Mouse (Mus musculus): ENCODE measurements around the gene Spem2. TPM values are rescaled to one million over a fixed set of nuclear protein-coding genes. Genes with fewer than 3 reads are reported as not detected.
A peak's percentile ranks its signal among the peaks of the same experiment; 100 is the strongest.

Gene Spem2
- total RNA-seq, 2 experiments from 2014 or later, result not detected

DNA sequence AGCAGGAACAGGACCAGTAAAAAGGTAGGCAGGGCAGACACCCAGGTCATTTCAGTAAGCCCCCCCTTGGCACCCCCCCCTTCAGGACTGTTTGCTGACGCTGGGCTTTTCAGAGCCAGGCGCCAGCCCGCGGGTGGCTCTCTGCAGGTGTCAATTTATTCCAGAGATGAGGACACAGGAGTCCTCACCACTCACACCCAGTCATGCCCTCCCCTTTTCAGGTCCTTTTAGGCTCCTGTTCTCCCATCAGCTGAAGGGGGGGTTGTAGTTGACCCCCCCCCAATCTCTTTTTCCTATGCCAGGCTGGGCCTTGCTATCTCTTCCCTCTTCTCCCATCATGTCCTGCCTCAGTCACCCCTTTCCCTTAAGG is 17.7 kb upstream of the Spem2 start:
- no peak for DNase-seq (ENCODE audit: low spot score in 2 of 2)

DNA sequence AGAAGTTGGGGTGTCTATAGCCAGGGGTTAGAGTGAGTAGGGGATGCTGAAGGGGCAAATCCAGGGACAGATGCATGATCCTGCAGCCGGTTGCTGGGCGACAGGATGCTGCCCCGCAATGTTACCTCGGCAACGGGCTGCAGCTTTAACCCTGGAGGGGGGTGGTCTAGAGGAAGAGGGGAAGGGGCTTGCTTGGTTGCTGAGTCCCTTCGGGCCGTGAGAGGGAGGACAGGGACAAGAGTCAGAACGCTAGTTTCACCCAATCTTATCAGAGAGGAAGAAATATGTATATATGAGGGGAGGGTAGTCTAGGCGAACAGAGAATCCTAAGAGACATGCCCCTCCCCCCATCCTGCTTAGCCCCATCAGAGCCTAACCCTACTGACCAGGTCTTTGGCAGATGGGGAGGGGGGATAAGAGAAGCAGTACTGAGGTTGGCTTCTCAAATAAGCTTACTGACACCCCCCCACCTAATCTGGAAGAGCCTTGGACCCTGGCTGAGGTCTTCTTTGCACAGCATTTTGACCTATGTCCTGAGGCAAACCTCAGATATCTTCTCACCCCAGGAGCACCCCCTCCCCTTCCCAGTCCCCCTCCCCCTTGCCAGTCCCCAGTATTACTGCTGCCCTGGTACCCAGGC is 17.2 kb upstream of the Spem2 start:
- DNase-seq (ENCODE audit: low spot score in 2 of 2), result no peak

DNA sequence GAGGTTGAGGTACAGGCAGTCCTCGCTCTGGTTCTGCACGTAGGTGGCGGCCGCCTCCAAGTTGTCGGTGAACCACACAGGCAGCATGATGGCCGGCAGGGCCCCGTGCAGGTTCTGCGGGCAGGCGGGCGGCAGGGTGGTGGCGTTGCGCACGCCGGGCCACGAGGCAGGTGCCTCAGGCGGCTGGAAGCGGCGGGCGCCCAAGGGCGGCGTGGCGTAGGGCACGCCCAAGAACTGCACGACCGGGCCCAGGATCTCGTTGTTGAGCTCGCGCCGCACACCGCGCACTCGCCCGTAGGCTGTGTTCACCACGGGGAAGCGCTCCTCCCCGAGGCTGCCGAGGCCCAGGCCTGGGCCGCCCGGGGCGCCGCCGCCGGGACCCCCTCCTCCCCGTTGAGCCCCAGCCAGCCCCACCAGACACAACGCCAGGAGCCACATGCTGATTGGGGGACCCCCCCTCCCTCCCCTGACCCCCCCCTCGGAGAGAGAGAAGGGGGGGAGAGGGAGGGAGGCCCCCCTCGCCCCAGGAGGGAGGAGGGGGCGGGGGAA is 15.8 kb upstream of the Spem2 start:
- DNase-seq (ENCODE audit: low spot score in 2 of 2), result no peak

DNA sequence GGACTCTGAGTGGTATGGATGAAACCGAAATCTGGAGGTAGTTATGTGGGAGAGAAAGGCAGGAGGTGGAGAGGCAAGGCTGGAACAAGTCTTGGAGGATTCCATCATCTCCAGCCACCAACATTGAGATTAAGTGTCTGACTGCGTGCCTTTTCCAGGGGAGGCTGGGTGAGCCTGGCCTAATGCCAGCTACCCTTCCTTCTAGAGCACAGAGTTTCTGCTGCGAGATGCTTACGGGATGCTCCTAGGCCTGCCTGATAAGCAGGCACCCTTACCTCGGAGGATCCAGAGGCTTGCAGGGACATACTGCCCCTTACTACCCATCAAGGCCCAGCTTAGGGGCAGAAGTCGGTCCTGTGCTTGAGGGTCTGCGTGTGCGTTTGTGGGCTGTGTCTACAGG is 15.3 kb upstream of the Spem2 start:
- DNase-seq (ENCODE audit: low spot score in 2 of 2), result no peak

DNA sequence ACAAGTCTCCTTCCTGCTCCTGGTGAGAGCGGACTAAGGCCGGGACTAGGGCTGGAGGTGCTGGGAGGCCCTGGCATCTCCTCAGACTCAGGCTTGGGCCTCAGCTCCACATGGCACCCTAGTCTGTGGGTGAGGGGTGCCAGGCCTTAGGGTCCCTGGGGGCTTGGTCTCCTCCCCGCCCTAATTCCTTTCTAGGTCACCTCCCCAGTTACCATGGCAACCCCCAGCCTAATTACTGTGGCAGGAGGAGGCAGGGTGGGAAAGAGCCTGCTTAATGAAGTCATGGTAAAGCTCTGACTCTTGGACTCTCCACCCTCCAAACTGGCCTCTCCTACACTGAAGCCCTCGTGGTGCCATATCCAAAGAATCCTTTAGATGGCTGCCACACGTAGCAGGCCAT is 10.6 kb upstream of the Spem2 start:
- DNase-seq (ENCODE audit: low spot score in 2 of 2), result no peak

DNA sequence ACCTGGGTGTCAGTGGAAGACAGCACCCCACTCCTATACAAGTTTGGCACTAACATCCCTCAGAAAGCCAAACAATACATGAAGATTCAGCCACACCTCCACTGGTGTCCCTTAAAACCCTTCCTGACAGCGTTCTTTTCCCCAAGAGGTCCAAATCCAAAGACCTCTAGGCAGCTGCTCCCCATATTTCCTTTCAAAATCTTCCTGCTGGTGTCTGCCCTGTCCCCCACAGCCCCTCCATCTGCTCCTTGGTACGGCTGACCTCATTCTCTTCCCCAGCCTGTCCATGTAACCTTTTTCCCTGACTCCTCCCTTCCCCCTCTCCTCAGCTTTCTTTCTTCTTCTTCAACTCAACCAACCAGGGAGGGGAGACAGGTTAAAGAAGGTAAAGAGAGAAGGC is 5.2 kb upstream of the Spem2 start:
- DNase-seq (ENCODE audit: low spot score in 2 of 2), result no peak

DNA sequence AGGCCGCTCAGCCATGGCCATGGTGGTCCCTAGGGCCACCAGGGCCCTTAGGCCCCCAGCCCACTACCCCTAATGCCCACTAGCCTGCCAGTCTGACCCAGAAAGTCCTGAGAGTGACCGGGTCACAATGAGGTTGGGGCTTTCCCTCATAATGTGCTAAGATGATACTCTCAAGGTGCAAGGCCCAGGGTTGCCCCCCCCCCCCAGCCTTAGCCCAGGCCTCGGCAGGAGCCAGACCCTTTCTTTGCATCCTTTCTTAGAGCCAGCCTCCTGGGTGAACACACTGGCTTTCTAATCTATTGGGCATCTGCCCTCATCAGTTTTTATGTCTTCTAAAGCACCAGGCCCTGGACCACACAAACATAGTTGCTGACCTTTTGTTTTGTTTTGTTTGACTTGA is 3.8 kb upstream of the Spem2 start, which contains the start of gene Spem1:
Gene Spem1, minus strand, starts transcription at position 101 of the 400 bp plus-strand sequence.
- no peak for DNase-seq (ENCODE audit: low spot score in 2 of 2)

DNA sequence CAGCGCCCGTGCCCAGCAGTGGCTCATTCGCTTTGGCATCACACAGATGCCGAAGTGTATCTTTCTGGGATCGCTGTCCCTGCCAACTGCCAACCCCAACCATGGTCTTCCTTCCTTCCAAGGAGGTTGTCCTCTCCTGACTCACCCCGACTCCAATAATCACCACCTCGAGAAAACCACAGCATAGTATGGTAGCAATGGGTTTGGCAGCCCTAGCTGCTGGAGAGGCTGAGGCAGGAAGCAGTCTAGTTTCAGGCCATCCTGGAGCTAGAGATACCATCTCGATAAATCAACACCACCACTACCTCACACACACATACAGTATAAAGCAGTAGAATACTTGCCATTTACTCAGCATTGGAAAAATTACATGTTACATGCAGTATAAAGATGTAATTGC is 606 bp upstream of the Spem2 start:
- DNase-seq (ENCODE audit: low spot score in 2 of 2), result no peak

DNA sequence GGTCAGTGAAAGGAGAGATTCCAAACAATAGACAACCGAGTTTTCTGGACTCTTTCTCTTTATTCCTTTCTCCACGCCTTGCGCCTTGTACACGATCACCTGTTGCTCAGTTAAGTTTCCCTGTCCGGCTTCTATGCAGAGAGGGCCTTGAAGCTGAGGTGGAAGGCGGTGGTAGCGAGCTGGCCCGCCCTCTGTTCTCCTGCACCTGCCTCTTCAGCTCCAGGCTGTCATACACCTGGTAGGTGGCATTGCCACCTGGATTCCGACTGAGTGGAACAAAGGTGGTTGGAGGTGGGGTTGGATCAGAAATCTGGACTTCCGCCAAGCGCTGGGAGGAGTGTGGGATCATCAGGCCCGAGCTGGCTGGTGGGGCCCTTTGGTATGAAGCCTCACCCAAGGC is 1.7 kb downstream of the Spem2 start:
- no peak for DNase-seq (ENCODE audit: low spot score in 2 of 2)

DNA sequence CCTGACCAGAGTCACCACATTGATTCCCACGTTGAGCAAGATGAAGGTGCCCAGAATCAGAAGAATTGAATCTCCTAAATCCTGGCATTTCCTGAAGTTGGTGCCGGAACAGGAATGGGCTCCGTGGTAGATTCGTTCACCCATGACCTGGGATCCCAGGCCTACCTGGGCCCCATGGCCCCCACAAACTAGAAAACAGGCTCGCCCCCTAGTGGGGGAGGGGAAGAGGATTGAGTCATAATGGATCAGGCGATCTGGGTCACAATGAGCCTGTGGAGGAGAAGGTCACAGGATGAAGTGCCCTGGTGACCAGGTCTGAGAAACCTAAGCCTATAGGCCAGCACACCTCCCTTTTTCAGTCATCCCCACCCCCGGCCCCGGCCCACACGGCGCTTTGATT is 3.1 kb downstream of the Spem2 start, which contains the start of gene Gm39566:
Gene Gm39566, minus strand, starts transcription at position 144 of the 400 bp plus-strand sequence.
- no peak for DNase-seq (ENCODE audit: low spot score in 2 of 2)

DNA sequence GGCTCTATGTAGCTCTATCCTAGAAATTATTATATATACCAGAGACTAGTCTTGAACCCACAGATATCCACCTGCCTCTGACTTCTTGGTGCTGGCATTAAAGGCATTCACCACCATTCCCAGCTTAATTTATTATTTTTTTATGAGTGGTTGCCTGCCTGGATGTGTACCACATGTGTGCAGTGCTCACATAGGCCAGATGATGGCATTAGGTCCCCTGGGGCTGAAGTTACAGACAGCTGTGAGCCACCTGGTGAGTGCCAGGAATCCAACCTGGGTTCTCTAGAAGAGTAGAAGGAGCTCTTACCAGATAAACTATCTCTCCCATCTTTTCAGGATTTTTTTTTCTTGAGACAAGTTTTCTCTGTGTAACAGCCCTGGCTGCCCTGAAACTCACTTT is 8.0 kb downstream of the Spem2 start:
- no peak for DNase-seq (ENCODE audit: low spot score in 2 of 2)

DNA sequence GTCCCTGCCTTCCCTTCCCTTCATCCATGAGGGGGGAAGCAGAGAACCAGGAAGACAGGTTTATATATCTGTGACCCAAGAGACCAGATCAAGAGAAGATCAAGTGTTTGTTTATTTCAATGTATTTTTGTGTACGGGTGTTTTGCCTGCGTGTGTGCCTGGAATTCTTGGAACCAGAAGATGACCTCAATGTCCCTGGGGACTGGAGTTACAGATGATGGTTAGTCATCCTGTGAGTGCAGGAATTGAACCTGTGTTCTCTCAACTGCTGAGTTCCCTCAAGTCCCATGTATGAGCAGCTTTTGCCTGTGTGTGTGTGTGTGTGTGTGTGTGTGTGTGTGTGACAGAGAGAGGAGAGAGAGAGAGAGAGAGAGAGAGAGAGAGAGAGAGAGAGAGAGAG is 10.6 kb downstream of the Spem2 start:
- DNase-seq (ENCODE audit: low spot score in 2 of 2), result no peak

DNA sequence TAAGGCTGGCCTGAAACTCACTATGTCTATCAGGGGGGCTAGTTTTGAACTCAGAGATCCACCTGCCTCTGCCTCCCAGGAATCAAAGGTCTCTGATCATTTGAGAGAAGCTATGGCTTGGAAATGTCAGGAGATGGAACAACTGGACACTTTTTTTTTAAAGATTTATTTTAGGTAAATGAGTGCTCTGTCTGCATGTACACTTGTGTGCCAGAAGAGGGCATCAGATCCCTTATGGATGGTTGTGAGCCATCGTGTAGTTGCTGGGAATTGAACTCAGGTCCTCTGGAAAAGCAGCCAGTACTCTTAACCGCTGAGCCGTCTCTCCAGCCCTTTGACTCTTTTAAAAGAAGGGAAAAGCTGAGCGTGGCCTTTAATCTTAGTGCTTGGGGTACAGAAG is 11.9 kb downstream of the Spem2 start:
- DNase-seq (ENCODE audit: low spot score in 2 of 2), result no peak

DNA sequence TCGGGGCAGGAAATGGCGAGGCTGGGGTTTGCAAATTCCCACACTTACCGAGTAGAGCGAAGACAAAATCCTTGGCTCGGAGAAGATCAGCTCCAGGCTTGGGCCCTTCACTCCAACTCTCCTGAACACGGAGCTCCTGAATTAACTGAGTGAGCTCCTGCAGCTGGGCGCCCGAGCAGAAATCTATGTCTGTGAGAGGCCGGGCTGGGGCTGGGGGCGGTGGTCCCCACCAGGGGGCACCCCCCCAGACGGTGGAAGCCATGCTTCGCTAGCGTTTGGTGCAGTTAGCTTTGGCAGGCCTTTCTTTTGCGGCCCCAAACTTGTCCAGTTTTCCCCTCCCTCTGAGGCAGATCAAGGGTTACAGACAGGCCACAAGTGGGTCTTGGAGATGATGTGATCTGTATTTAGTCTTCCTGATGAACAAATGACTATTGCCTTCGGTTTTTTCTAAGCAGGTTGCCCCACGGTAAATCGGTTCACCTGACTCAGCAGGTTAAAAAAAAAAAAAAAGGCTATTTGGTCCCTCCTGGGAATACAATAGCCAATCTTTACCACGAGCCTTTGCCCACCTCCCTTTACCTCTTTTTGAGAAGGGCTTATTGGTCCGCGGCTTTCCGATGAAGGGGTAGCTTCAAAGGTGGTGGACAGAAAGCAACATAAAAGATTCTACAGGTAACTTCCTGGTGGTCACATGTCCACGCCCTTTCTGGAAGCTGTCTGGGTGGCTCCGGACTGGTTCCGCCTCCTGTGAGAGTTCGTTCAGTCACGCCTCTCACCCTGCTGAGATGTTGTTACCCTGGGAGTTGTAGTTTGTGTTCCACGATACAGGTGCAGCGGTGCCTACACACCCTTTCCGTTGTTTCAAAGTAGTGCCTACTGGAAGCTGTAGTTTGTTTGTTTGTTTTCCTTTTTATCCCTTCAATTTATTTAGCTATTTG is 13.0 kb downstream of the Spem2 start, which contains the start of gene Tmem102:
Gene Tmem102, minus strand, starts transcription at position 653 of the 938 bp plus-strand sequence.
- DNase-seq (ENCODE audit: low spot score in 2 of 2), result no peak

DNA sequence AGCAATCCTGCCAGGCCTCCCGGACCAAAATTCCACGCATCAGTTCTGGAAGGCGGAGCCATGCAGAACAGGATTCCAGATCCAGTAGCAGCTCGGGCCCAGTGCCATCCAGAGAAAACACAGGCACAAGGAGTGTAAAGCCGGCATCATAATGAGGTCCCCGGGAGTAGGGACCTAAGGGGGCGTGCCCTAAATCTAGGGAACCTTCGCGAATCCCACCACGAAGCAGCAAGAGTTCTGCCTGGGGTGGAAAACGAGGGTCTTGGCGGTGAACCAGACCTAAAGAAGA is 13.7 kb downstream of the Spem2 start:
- no peak for DNase-seq (ENCODE audit: low spot score in 2 of 2)

DNA sequence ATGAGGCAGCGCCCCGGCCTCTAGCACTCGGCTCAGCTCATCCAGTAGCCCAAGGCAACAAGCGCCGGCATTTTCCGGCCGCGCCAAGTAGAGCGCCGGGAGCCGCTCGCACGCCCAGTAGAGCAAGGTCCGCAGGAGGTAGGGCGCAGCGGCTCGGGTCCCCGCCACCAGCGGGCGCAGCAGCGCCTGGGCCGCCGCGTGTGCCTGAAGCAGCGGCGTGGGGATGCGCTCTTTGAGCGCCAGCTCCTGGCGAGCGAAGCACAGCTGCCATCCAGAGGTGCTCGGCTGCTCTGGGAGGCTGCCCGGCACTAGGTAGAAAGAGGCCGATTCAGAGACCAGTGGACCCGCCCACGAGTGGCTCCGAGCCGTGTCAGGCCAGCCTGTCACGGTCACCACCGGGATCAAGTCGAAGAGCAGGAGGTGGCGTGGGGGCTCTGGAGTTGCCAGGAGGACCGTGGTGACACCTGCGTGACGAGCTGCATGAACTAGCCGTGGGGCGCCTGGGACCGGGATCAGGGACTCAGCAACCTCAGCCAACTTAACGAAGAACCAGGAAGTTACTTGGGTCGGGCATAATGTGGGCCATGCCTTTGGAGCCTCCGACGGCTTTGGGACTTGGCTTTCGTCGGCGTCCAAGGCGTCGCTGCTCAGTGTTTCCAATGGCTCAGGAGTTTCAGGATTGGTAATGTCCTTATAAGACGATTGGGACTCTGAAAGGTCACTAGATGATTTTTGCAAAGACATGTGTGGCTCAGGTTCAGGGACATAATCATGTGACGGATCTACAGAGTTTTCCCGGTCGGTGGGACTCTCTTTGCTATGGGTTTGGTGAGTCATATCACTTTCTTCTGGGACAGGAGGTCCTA is 14.2 kb downstream of the Spem2 start:
- DNase-seq (ENCODE audit: low spot score in 2 of 2), result peak; percentile 48 to 66

DNA sequence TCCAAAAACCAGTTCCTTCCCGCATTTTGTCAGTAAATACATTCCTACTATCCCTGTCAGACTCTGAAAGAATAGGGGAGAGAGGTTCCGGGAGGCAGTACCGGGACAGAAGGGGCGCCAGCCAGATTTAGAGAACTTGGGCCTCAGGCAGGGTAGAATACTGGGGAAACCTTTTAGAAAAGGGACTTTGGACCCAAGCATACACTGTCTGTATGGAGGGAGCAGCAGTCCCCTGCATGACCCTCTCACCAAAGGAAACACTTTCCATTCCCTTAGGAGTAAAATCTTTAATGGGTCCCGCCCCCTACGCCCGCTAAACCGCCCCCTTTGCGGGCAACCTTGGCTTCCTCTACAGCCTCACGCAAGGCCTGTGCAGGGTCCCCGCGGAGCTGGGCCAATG is 14.9 kb downstream of the Spem2 start:
- no peak for DNase-seq (ENCODE audit: low spot score in 2 of 2)

DNA sequence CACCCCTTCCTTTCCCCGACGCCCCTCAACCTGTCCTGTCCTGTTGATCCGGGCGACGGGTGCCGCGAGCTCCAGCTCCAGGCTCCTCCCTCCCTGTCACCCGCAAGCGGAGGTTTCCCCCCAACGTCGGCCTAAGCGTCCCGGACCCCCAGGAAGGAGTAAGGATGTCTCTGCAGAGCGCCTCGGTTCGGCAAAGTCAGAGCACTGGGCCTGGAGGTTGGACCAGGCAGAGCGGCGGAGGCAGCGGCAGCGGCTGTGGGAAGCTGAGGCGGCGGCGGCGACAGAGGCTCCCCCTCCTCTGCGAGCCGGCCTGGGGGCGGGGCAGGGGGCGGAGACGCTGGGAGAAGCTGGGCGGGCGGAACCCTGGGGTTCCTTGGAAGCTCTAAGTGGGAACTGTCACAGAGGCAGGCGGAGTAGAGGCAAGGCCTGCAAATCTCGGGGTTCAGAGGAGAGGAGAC is 15.6 kb downstream of the Spem2 start:
- DNase-seq (ENCODE audit: low spot score in 2 of 2), result peak; percentile 75 to 80

DNA sequence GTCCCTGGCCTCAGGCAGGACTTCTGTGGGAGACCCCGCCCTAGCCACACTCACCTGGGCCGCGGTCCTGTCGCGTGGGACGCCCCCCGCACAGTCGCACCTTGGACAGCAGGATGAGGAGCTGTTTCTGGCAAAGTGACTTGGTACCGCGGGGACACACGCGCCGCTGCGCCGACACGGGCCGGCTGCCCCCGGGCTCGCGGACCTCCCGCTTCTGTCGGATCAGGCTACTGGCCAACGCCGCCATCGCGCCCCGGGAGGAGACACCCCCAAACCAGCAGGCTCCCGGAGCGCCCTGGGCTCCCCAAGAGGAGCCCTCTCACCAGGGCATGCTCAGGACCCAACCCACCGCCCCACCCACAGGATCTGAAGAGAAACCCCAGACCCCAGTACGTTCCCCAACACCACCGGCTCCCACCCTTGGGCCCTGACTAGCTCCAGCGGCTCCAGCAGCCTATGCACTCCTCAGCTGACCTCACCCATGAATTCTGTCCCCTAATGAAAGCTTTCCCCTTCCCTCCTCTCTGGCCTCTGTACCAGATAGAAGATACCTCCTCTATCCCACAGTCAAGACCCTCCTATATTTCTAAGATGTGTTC is 16.8 kb downstream of the Spem2 start, which contains the start of gene Fgf11:
Gene Fgf11, minus strand, starts transcription at position 479 of the 599 bp plus-strand sequence.
- no peak for DNase-seq (ENCODE audit: low spot score in 2 of 2)

DNA sequence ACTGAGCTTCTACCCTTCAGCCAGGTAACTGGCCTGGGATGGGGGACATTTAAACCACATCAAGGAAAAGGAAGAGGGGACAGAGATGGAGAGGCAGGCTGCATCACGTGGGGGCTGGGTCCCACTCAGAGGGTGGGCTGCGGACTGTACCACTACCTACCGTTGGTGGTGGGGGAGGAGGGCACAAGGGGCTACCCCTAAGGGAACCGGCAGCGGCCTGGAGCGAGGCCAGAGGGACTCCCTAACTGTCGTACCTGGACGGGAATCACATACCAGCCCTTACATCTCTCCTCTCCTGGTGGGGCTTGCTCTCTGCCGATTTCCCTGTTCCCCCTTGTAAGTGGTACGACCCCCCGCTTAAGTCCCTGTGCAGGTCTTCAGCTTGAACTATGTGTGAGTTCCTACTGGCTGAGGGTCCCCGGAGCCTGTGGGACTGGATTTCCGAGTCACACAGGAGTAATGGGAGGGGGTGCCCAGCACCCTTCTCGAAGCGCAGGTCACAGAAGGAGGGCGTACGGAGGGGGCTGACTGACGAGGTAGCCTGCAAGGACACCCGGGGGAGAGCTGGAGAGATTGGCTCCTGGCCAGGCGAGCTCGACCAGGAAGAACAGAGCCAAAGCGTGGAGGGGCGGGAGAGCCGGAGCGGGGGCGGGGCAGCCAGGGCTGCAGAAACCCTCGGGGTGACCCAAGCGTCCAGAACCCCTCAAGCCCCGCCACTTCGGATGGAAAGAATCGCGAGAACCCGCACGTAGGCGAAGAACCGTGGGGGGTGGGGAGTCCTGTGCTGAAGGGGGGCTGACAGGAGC is 17.7 kb downstream of the Spem2 start:
- no peak for DNase-seq (ENCODE audit: low spot score in 2 of 2)

Data from layer of hippocampus, adult 18-20 months (tissue).